Mouse (Mus musculus) heart, embryonic 11.5 days (tissue): ENCODE measurements around the gene Fxyd7. TPM values are rescaled to one million over a fixed set of nuclear protein-coding genes. Genes with fewer than 3 reads are reported as not detected.

Source experiments
- ATAC-seq: fragments of 200-750 bp; cut with Nextera tagmentation; replicated peaks from 2 replicates; pipeline ENCODE4 v1.8.0; 2017; ENCODE audit warnings: moderate library complexity; ENCODE audit not compliant: insufficient number of reproducible peaks, low FRiP score, low TSS enrichment
- H3K27ac ChIP-seq: fragments of 300-500 bp; sonication (generic); 2 replicates; pipeline ENCODE4 v1.5.1; 2014; ENCODE audit warnings: mild to moderate bottlenecking, low read depth, low read length
- H3K27me3 ChIP-seq: fragments of 300-500 bp; sonication (generic); 2 replicates; pipeline ENCODE4 v1.6.1; 2014; ENCODE audit warnings: mild to moderate bottlenecking, low read length, mixed read lengths; ENCODE audit not compliant: control insufficient read depth, insufficient read depth
- H3K36me3 ChIP-seq: fragments of 300-500 bp; sonication (generic); 2 replicates; pipeline ENCODE4 v1.6.1; 2014; ENCODE audit warnings: mild to moderate bottlenecking, low read length, moderate library complexity, mixed read lengths; ENCODE audit not compliant: control insufficient read depth, insufficient read depth
- H3K4me1 ChIP-seq: fragments of 300-500 bp; sonication (generic); 2 replicates; pipeline ENCODE4 v1.6.1; 2014; ENCODE audit warnings: low read length; ENCODE audit not compliant: control insufficient read depth, insufficient read depth
- H3K4me2 ChIP-seq: fragments of 300-500 bp; sonication (generic); 2 replicates; pipeline ENCODE4 v1.6.1; 2014; ENCODE audit warnings: mild to moderate bottlenecking, moderate library complexity
- H3K4me3 ChIP-seq: fragments of 300-500 bp; sonication (generic); 2 replicates; pipeline ENCODE4 v1.5.1; 2014; ENCODE audit warnings: low read depth, low read length
- H3K9ac ChIP-seq: fragments of 300-500 bp; sonication (generic); 2 replicates; pipeline ENCODE4 v1.6.1; 2014; ENCODE audit warnings: mild to moderate bottlenecking, low read depth, low read length, moderate library complexity
- H3K9me3 ChIP-seq: fragments of 300-500 bp; sonication (generic); replicated peaks from 2 replicates; pipeline ENCODE4 v1.6.1; 2016; ENCODE audit warnings: low read length; ENCODE audit not compliant: control insufficient read depth
- WGBS: fragments of 180-500 bp; shearing (Covaris S2); extraction: QIAGEN DNeasy Blood & Tissue Kit; methylation state at CpG from one replicate; pipeline ENCODE4 v1.1.7; 2014; ENCODE audit not compliant: insufficient replicate concordance; 5-methylcytosine and 5-hydroxymethylcytosine counted together
- polyA plus RNA-seq: library from polyadenylated mRNA; unstranded; fragments of >200 nt; fragmentation: Nextera tagmentation; extraction: Ambion mirVana; gene quantifications from 2 replicates; pipeline ENCODE4 v1.2.1, GENCODE M21; 2014

The Fxyd7 gene
- polyA plus RNA-seq, 1 experiment from 2014 or later = 4.9 TPM

DNA sequence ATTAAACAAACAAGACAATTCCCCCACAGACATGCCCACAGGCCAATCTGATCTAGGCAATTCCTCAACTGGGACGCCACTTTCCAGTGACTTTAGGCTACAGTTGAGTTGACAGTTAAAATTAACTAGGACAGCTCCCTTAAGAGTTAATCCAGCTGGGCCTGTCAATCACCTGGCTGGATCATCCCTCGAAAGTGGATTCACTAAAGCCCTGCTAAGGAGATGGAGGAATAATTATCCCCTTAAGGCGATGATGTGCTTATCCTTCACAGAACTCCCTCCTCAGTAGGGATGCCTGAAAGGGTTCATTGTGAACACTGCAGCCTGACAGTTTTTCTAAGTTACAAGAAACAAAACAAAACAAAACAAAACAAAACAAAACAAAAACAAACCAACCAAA, 29.3 kb upstream of the Fxyd7 start:
- Histone ChIP-seq H3K27me3 (no peaks in the 10 kb centered on the region; the same call in 1 of the 2 replicates), H3K9ac (no peak overlapping the region), H3K36me3 (no peaks in the 10 kb centered on the region), H3K4me2 (no peak overlapping the region), H3K9me3 (no peaks in the 10 kb centered on the region), H3K4me3 (no peak overlapping the region), H3K4me1 (no peaks in the 10 kb centered on the region), H3K27ac (no peak overlapping the region)
- no peak for ATAC-seq
- 56% methylated on average over 3 of the region's 3 CpGs for WGBS

- H3K27ac ChIP-seq = no peak overlapping the region
- ATAC-seq = no peak
- H3K27me3 ChIP-seq = no peaks in the 10 kb centered on the region; the same call in 1 of the 2 replicates
- H3K4me1 ChIP-seq = no peaks in the 10 kb centered on the region
- H3K9ac ChIP-seq = no peak overlapping the region
- 87% methylated on average over 8 of the region's 8 CpGs for WGBS
- H3K36me3 ChIP-seq = no peaks in the 10 kb centered on the region
- H3K9me3 ChIP-seq = no peaks in the 10 kb centered on the region
- H3K4me2 ChIP-seq = no peak overlapping the region
- H3K4me3 ChIP-seq = no peak overlapping the region
These were observed 28.4 kb upstream of the Fxyd7 start for GRCm38 (mm10) chr7:31079670-31080069.

GRCm38 (mm10) chr7:31077885-31078445, 26.7 kb upstream of the Fxyd7 start:
- H3K36me3 ChIP-seq = no peaks in the 10 kb centered on the region
- no peak overlapping the region for H3K9ac ChIP-seq
- no peaks in the 10 kb centered on the region for H3K9me3 ChIP-seq
- no peak overlapping the region for H3K4me2 ChIP-seq
- H3K27ac ChIP-seq = no peak overlapping the region
- ATAC-seq = 0 out of 2 replicates have a peak, but pooled peaks have one; percentile 25
- whole genome bisulfite sequencing = 32% methylated on average over 5 of the region's 5 CpGs
- no peak overlapping the region for H3K4me3 ChIP-seq
- no peaks in the 10 kb centered on the region for H3K4me1 ChIP-seq
- H3K27me3 ChIP-seq = no peaks in the 10 kb centered on the region; the same call in 1 of the 2 replicates

GRCm38 (mm10) chr7:31077470-31077869, 26.2 kb upstream of the Fxyd7 start:
- Histone ChIP-seq H3K4me2 (no peak overlapping the region), H3K4me3 (no peak overlapping the region), H3K9ac (no peak overlapping the region), H3K27ac (no peak overlapping the region), H3K36me3 (no peaks in the 10 kb centered on the region), H3K9me3 (no peaks in the 10 kb centered on the region), H3K4me1 (no peaks in the 10 kb centered on the region), H3K27me3 (no peaks in the 10 kb centered on the region; the same call in 1 of the 2 replicates)
- no peak for ATAC-seq
- WGBS = 56% methylated on average over 6 of the region's 6 CpGs

- no peak for ATAC-seq
These were observed 25.2 kb upstream of the Fxyd7 start, which contains the start of gene Fxyd3 for GRCm38 (mm10) chr7:31076492-31076891. Gene Fxyd3, minus strand, starts transcription at chr7:31076704.

DNA sequence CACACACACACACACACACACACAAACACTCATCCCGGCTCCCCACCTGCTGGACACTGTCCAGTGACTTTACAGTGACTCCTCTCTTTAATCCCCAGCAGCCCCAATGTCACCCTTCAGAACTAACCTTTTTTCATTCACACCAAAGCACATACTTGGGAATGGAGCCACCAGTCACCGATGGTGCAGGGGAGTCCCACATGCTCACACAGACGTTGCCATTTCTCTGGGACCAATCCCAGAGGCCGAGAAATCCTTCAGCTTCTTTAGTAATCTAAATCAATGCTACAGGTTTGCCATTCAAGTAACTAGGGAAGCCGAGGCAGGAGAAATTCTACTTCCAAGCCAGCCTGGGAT, 23.4 kb upstream of the Fxyd7 start:
- H3K9me3 ChIP-seq = no peaks in the 10 kb centered on the region
- no peak overlapping the region for H3K4me3 ChIP-seq
- H3K4me1 ChIP-seq = no peaks in the 10 kb centered on the region; the same call in 1 of the 2 replicates
- ATAC-seq = no peak
- peaks cover 2% of the 10 kb centered on the region; the same call in 1 of the 2 replicates for H3K27me3 ChIP-seq
- H3K4me2 ChIP-seq = no peak overlapping the region
- H3K36me3 ChIP-seq = no peaks in the 10 kb centered on the region
- H3K9ac ChIP-seq = no peak overlapping the region
- no peak overlapping the region for H3K27ac ChIP-seq
- WGBS = 76% methylated on average over 5 of the region's 5 CpGs

More at GRCm38 (mm10) chr7:31076492-31076891, 25.2 kb upstream of the Fxyd7 start, which contains the start of gene Fxyd3:
- no peaks in the 10 kb centered on the region for H3K9me3 ChIP-seq
- H3K4me3 ChIP-seq = no peak within 1 kb of the TSS
- 43% methylated on average over 5 of the region's 5 CpGs for WGBS
- no peak within 1 kb of the TSS for H3K9ac ChIP-seq
- no peak within 1 kb of the TSS for H3K27ac ChIP-seq
- H3K36me3 ChIP-seq = no peaks in the 10 kb centered on the region
- H3K4me1 ChIP-seq = no peaks in the 10 kb centered on the region
- no peaks in the 10 kb centered on the region; the same call in 1 of the 2 replicates for H3K27me3 ChIP-seq
- H3K4me2 ChIP-seq = no peak within 1 kb of the TSS

GRCm38 (mm10) chr7:31074061-31074712, 22.9 kb upstream of the Fxyd7 start:
- no peaks in the 10 kb centered on the region for H3K36me3 ChIP-seq
- H3K9ac ChIP-seq = no peak overlapping the region
- no peak overlapping the region for H3K4me2 ChIP-seq
- H3K27me3 ChIP-seq = peaks cover 2% of the 10 kb centered on the region; the same call in 1 of the 2 replicates
- no peak overlapping the region for H3K4me3 ChIP-seq
- no peak for ATAC-seq
- H3K9me3 ChIP-seq = no peaks in the 10 kb centered on the region
- no peak overlapping the region for H3K27ac ChIP-seq
- WGBS = 75% methylated on average over 7 of the region's 7 CpGs
- no peaks in the 10 kb centered on the region; the same call in 1 of the 2 replicates for H3K4me1 ChIP-seq

DNA sequence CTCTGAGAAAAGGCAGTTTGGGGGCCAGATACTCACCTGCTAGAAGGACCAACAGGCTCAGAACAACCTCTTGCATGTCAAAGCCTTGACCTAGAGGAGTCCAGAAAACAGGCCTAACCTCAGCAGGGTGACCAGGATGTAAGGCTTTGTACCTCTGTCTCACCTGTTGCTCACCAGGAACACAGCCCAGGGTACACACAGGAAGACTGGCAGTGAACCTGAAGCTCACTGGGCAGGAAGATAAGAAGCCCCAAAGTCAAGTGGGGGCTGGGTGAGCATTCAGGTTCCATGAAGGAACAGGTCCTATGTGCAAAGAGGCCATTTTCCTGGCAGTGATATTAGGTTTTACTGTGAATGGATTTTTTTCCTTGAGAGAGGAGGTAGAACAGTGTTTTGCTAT, 22.3 kb upstream of the Fxyd7 start:
- H3K9me3 ChIP-seq = no peaks in the 10 kb centered on the region
- H3K27ac ChIP-seq = no peak overlapping the region
- no peak for ATAC-seq
- H3K27me3 ChIP-seq = peaks cover 2% of the 10 kb centered on the region; the same call in 1 of the 2 replicates
- no peak overlapping the region for H3K4me3 ChIP-seq
- H3K9ac ChIP-seq = no peak overlapping the region
- no peaks in the 10 kb centered on the region; the same call in 1 of the 2 replicates for H3K4me1 ChIP-seq
- no peak overlapping the region for H3K4me2 ChIP-seq
- H3K36me3 ChIP-seq = no peaks in the 10 kb centered on the region
